Mouse (Mus musculus) subcutaneous adipose tissue, adult 2 months (tissue): ENCODE results near the gene Dnajc24. TPM values are rescaled to one million over a fixed set of nuclear protein-coding genes. Genes with fewer than 3 reads are reported as not detected.

Experiments used
- polyA plus RNA-seq: library from polyadenylated mRNA; depleted of rRNA; stranded (reverse); fragments of >200 nt; gene quantifications from 2 replicates; pipeline ENCODE4 v1.2.3, GENCODE M21; 2012; ENCODE audit warnings: low replicate concordance; rRNA removed

Gene Dnajc24
- polyA plus RNA-seq: 14.8 and 21.3 TPM in 2 replicates

GRCm38 (mm10) chr2:106002835-106003739, at the start of gene Dnajc24:
Dnajc24 (minus strand) TSS chr2:106003549.

Other genes with a start within 250 kb of the Dnajc24 start
- gene Elp4, start 99.0 kb downstream of the Dnajc24 start, polyA plus RNA-seq: 3.3 and 4.1 TPM in 2 replicates
- gene Immp1l, start 98.9 kb downstream of the Dnajc24 start, polyA plus RNA-seq: 15.4 and 23.5 TPM in 2 replicates